8 mouse cellular contexts compared by ENCODE assay signal in genomic region chr7:116039538-116040466, GRCm38 (mm10). TPM values are rescaled to one million over a fixed set of nuclear protein-coding genes. Genes with fewer than 3 reads are reported as not detected.
DNase-seq lines count a peak whose midpoint lies in the region; ATAC-seq and TF ChIP-seq lines count a peak whose summit lies in the region.

No protein-coding gene starts in this region.

- under 1% methylated on average over 48 of the region's 48 CpGs for WGBS in embryonic facial prominence, embryonic 15.5 days
- WGBS in limb, embryonic 15.5 days, result under 1% methylated on average over 48 of the region's 48 CpGs
- WGBS in midbrain, postnatal 0 days, result under 1% methylated on average over 48 of the region's 48 CpGs

- peak; percentile 40 for DNase-seq in 416B (ENCODE audit: low read depth)
- peak; percentile 28 to 66 for DNase-seq in adrenal gland, postnatal 4 days (ENCODE audit: low spot score in 2 of 2)
- peak; percentile 76 to 84 for DNase-seq in heart, adult 9 months (ENCODE audit: low spot score in 2 of 2)
- DNase-seq in kidney, adult 9 months, result peak; percentile 90
- peak; percentile 93 for DNase-seq in midbrain, postnatal 0 days (ENCODE audit: low spot score)
- peak; percentile 54 to 61 for DNase-seq in spleen, postnatal 14 days (ENCODE audit: low spot score in 2 of 2)

- peak overlapping the region; percentile 91 for H3K4me2 ChIP-seq in embryonic facial prominence, embryonic 15.5 days (replicated peaks)
- peak overlapping the region; percentile 92 for H3K4me2 ChIP-seq in limb, embryonic 15.5 days
- peak overlapping the region; percentile 92 for H3K4me2 ChIP-seq in midbrain, postnatal 0 days (ENCODE audit: low read depth, low read length, poor library complexity, severe bottlenecking)

- peaks cover 24% of the 10 kb centered on the region for H3K4me1 ChIP-seq in embryonic facial prominence, embryonic 15.5 days
- H3K4me1 ChIP-seq in limb, embryonic 15.5 days, result peaks cover 24% of the 10 kb centered on the region
- H3K4me1 ChIP-seq in midbrain, postnatal 0 days (ENCODE audit: insufficient read depth, low read length), result no peaks in the 10 kb centered on the region

- H3K9ac ChIP-seq in embryonic facial prominence, embryonic 15.5 days, result peak overlapping the region; percentile 28
- H3K9ac ChIP-seq in limb, embryonic 15.5 days, result peak overlapping the region; percentile 37
- 0 out of 2 replicates have a peak overlapping the region, but pooled peaks have one; percentile 0 for H3K9ac ChIP-seq in midbrain, postnatal 0 days (replicated peaks; ENCODE audit: low read length, poor library complexity, severe bottlenecking)

- peak overlapping the region; percentile 61 for H3K27ac ChIP-seq in embryonic facial prominence, embryonic 15.5 days (replicated peaks)
- H3K27ac ChIP-seq in limb, embryonic 15.5 days, result peak overlapping the region; percentile 80
- H3K27ac ChIP-seq in midbrain, postnatal 0 days (ENCODE audit: low read depth, low read length), result peak overlapping the region; percentile 43; the same call in 1 of the 2 replicates

- peak; percentile 95 for TF ChIP-seq CTCF in midbrain, postnatal 0 days (IDR thresholded peaks at IDR 0.05)

- no peaks in the 10 kb centered on the region for H3K36me3 ChIP-seq in embryonic facial prominence, embryonic 15.5 days
- H3K36me3 ChIP-seq in limb, embryonic 15.5 days, result no peaks in the 10 kb centered on the region
- H3K36me3 ChIP-seq in midbrain, postnatal 0 days (ENCODE audit: insufficient read depth, low read length), result no peaks in the 10 kb centered on the region

- H3K4me3 ChIP-seq in embryonic facial prominence, embryonic 15.5 days (replicated peaks), result peak overlapping the region; percentile 48
- H3K4me3 ChIP-seq in limb, embryonic 15.5 days, result peak overlapping the region; percentile 57
- H3K4me3 ChIP-seq in midbrain, postnatal 0 days (ENCODE audit: low read depth, low read length), result peak overlapping the region; percentile 37

- peaks cover 57% of the 10 kb centered on the region for H3K27me3 ChIP-seq in embryonic facial prominence, embryonic 15.5 days
- peaks cover 27% of the 10 kb centered on the region for H3K27me3 ChIP-seq in limb, embryonic 15.5 days
- H3K27me3 ChIP-seq in midbrain, postnatal 0 days (ENCODE audit: insufficient read depth, low read length), result peaks cover 32% of the 10 kb centered on the region

- no peaks in the 10 kb centered on the region for H3K9me3 ChIP-seq in embryonic facial prominence, embryonic 15.5 days (replicated peaks)
- H3K9me3 ChIP-seq in limb, embryonic 15.5 days, result no peaks in the 10 kb centered on the region
- H3K9me3 ChIP-seq in midbrain, postnatal 0 days (ENCODE audit: low read length), result no peaks in the 10 kb centered on the region

- peak; percentile 61; the same call in 1 of the 2 replicates for ATAC-seq in embryonic facial prominence, embryonic 15.5 days (ENCODE audit: insufficient number of reproducible peaks, low FRiP score, low TSS enrichment, low read depth)
- ATAC-seq in limb, embryonic 15.5 days (ENCODE audit: insufficient number of reproducible peaks, low FRiP score, low TSS enrichment, low read depth), result peak; percentile 79
- ATAC-seq in midbrain, postnatal 0 days (ENCODE audit: low FRiP score), result peak; percentile 86

RNA-seq across cellular contexts. Expression of gene 1110004F10Rik, which starts 0.6 kb away (rescaled TPM):
- total RNA-seq in adrenal gland, postnatal 4 days (2021), result 100 to 1,000 TPM; 132 to 137 TPM
- 252 and 262 TPM in 2 replicates for polyA plus RNA-seq in embryonic facial prominence, embryonic 15.5 days (2015; fragmentation: Nextera tagmentation; extraction: Ambion mirVana)
- polyA plus RNA-seq in limb, embryonic 15.5 days (2015; fragmentation: Nextera tagmentation; extraction: Ambion mirVana), result 246 and 254 TPM in 2 replicates
- 169 and 210 TPM in 2 replicates for total RNA-seq in midbrain, postnatal 0 days (2014; rRNA removed)
- polyA plus RNA-seq in midbrain, postnatal 0 days (2015; fragmentation: Nextera tagmentation; extraction: Ambion mirVana), result 368 and 370 TPM in 2 replicates

RNA-seq across cellular contexts. Expression of gene Sox6, which starts 1.2 kb away (rescaled TPM):
- total RNA-seq in adrenal gland, postnatal 4 days (2021), result 10 to 100 TPM; 17.1 to 18.1 TPM
- 48.4 and 60.2 TPM in 2 replicates for polyA plus RNA-seq in embryonic facial prominence, embryonic 15.5 days (2015; fragmentation: Nextera tagmentation; extraction: Ambion mirVana)
- 54.3 and 58.7 TPM in 2 replicates for polyA plus RNA-seq in limb, embryonic 15.5 days (2015; fragmentation: Nextera tagmentation; extraction: Ambion mirVana)
- total RNA-seq in midbrain, postnatal 0 days (2014; rRNA removed), result 47.6 and 49.5 TPM in 2 replicates
- 30.6 and 30.8 TPM in 2 replicates for polyA plus RNA-seq in midbrain, postnatal 0 days (2015; fragmentation: Nextera tagmentation; extraction: Ambion mirVana)

RNA-seq across cellular contexts. Expression of gene Gm4353, which starts 44.6 kb away (rescaled TPM):
- total RNA-seq in adrenal gland, postnatal 4 days (2021), result 1 to 10 TPM; 2.4 to 2.5 TPM
- polyA plus RNA-seq in embryonic facial prominence, embryonic 15.5 days (2015; fragmentation: Nextera tagmentation; extraction: Ambion mirVana), result 0.71 and 1.7 TPM in 2 replicates
- 0.51 and 1.2 TPM in 2 replicates for polyA plus RNA-seq in limb, embryonic 15.5 days (2015; fragmentation: Nextera tagmentation; extraction: Ambion mirVana)
- 0.93 and 4.0 TPM in 2 replicates for total RNA-seq in midbrain, postnatal 0 days (2014; rRNA removed)
- 0.28 and 0.54 TPM in 2 replicates for polyA plus RNA-seq in midbrain, postnatal 0 days (2015; fragmentation: Nextera tagmentation; extraction: Ambion mirVana)

Comparison
In these comparisons a context has a peak if more than half of its experiments do, and no peak if none do; other contexts are left out.
1. Peak in every context shown above with its lines: DNase-seq, ATAC-seq, H3K4me3 ChIP-seq and H3K27ac ChIP-seq.
2. DNase-seq: peak in every context shown above with its lines; median percentile 93 in midbrain, postnatal 0 days; 90 in kidney, adult 9 months; 80 in heart, adult 9 months; 58 in spleen, postnatal 14 days; 47 in adrenal gland, postnatal 4 days; 40 in 416B.